Mouse (Mus musculus) spleen, postnatal 14 days (tissue): Measurements from ENCODE around the gene Cdc7.

Source experiments
- DNase-seq, 2 experiments: peaks; one replicate each; pipeline ENCODE4 v3.0.0; 2021 to 2022; ENCODE audit warnings: low spot score in 2 of 2

Cdc7 gene

GRCm38 (mm10) chr5:107022064-107022428 is 57.9 kb downstream of the Cdc7 start:
- no peak for DNase-seq

DNA sequence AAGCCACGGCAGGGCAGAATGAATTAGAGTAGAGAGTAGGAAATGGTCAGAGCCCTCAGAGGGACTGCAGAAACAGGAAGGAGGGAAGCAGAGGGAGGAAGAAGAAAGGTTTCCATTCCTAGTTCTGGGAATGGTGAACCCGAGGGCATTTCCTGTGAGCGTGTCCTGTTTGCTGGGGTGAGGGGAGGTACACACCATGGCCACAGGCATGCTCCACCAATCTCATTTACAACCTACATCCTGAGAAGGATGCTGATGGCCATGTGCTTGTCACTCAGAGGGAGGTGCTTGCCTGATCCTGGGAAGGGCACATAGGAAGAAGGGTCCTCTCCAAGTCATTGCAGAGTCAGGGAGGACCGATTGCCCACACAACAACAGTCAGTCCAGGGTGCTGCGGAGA is 59.8 kb downstream of the Cdc7 start:
- DNase-seq, result no peak

DNA sequence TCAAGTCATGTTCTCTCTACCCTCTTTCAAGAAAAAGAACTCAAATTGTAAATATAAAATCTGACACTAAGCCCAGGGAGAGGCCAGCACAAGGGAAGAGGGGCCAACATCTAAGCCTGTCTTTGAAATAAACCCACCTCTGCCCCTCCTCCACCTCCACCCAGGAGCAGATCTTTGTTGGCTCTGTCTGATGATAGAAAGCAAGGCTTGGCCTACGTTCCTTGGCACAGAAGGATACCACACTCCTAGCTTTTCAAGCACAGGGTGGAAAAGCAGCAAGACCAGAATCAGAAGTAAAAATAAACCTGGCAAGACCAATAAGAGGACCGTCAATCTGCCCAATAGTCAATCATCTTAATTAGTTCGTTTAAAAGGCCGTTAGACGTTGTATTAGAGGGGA is 61.2 kb downstream of the Cdc7 start:
- DNase-seq, result no peak

GRCm38 (mm10) chr5:107025809-107026208 is 61.7 kb downstream of the Cdc7 start:
- no peak for DNase-seq

DNA sequence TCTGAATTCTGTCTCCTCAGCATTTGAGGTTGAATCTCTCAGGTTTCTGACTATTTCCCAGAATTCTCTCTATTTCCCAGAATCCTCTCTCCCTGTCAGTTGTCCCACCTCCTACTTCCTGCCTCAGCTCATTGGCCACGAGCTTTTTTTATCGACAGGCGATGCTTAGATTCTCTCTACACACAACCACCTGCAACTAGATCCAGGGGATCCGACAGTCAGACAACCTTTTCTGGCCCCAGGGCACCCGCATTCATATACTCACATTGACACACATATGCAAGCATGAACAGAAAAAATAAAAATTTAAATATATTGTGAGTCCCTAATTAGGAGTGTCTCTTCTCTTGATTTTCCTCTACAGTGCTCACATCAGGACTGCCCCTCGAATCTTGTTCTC is 63.5 kb downstream of the Cdc7 start:
- DNase-seq, result no peak

DNA sequence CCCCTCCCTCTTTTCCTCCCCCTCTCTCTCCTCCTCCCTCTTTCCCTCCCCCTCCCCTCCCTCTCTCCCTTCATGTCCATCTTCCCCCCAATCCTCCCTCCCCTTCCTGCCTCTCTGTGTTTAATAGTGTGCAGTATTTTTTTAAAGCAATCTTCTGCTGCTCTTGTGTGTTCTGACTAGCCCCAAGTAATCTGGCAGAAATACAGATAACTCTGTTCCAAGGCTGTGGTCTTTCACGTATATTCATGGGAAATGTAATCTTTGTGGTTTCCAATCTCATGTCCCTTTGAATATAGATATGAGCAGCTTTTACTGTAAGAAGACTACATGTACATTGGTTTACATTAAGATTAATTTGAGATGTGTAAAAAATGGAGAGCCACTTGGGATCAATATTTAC is 64.4 kb downstream of the Cdc7 start:
- no peak for DNase-seq

GRCm38 (mm10) chr5:107029801-107030200 is 65.7 kb downstream of the Cdc7 start:
- no peak for DNase-seq

- no peak for DNase-seq
These were observed 66.7 kb downstream of the Cdc7 start for GRCm38 (mm10) chr5:107030821-107031220.
